Mouse (Mus musculus): Measurements from ENCODE around the gene Trim56.

The Trim56 gene

GRCm38 (mm10) chr5:137075726-137076125, 40.3 kb downstream of the Trim56 start:
- no peak for DNase-seq (ENCODE audit: low spot score)

GRCm38 (mm10) chr5:137074191-137074651, 41.8 kb downstream of the Trim56 start:
- no peak for DNase-seq (ENCODE audit: low spot score)

- no peak for DNase-seq (ENCODE audit: low spot score)
Observed at GRCm38 (mm10) chr5:137073141-137073540, 42.9 kb downstream of the Trim56 start.

- DNase-seq (ENCODE audit: low spot score), result no peak
Observed at GRCm38 (mm10) chr5:137072079-137072960, 43.7 kb downstream of the Trim56 start, which contains the start of gene Serpine1. TSS of gene Serpine1 (minus strand) at chr5:137072268.

- DNase-seq (ENCODE audit: low spot score), result no peak
Observed at GRCm38 (mm10) chr5:137070881-137071605, 45.0 kb downstream of the Trim56 start.

GRCm38 (mm10) chr5:137068711-137069110, 47.3 kb downstream of the Trim56 start:
- DNase-seq (ENCODE audit: low spot score), result no peak

GRCm38 (mm10) chr5:137065923-137066322, 50.1 kb downstream of the Trim56 start:
- no peak for DNase-seq (ENCODE audit: low spot score)

- no peak for DNase-seq (ENCODE audit: low spot score)
Observed at GRCm38 (mm10) chr5:137065454-137065853, 50.6 kb downstream of the Trim56 start.

- no peak for DNase-seq (ENCODE audit: low spot score)
Observed at GRCm38 (mm10) chr5:137062601-137063000, 53.4 kb downstream of the Trim56 start.

GRCm38 (mm10) chr5:137061809-137062481, 54.1 kb downstream of the Trim56 start:
- peak; percentile 17 for DNase-seq (ENCODE audit: low spot score)

Measured in layer of hippocampus, adult 9-10 months (tissue).